In genomic region chr4:141067516-141068046, GRCm38 (mm10) we compare ENCODE assay signal across 13 mouse cellular contexts. TPM values are rescaled to one million over a fixed set of nuclear protein-coding genes. Genes with fewer than 3 reads are reported as not detected.
DNase-seq lines count a peak whose midpoint lies in the region; ATAC-seq and TF ChIP-seq lines count a peak whose summit lies in the region.
"Had no signal": no experiment of that assay in that cellular context is flagged by ENCODE, and none has a peak within 500 bp of the region (broad histone marks: within the 10 kb centered on the region; RNA-seq: fewer than 3 reads in every experiment).

No protein-coding gene starts in this region.

- no peak for ATAC-seq in heart, embryonic 16.5 days (replicated peaks; ENCODE audit: extremely low read depth, insufficient read depth, low FRiP score)
- no peak for ATAC-seq in liver, embryonic 11.5 days (replicated peaks; ENCODE audit: low FRiP score)
- ATAC-seq in hindbrain, postnatal 0 days, result no peak
- ATAC-seq in erythroid progenitor cell, adult 5-6 weeks (replicated peaks; ENCODE audit: low FRiP score, poor library complexity, severe bottlenecking), result no peak

- DNase-seq in cerebellum, postnatal 10 days, result peak; percentile 36 to 43
- DNase-seq in cerebellum, adult 11-12 months, result no peak
- DNase-seq in heart, adult 8-10 months (ENCODE audit: low spot score), result no peak
- no peak for DNase-seq in liver, embryonic 11.5 days (ENCODE audit: low spot score)
- DNase-seq in liver, result no peak
- no peak for DNase-seq in hindbrain, postnatal 0 days (ENCODE audit: low spot score)

- no peaks in the 10 kb centered on the region for H3K9me3 ChIP-seq in heart, embryonic 16.5 days (replicated peaks; ENCODE audit: control insufficient read depth, low read length)
- no peaks in the 10 kb centered on the region for H3K9me3 ChIP-seq in liver, embryonic 11.5 days (ENCODE audit: control insufficient read depth, low read length)
- no peaks in the 10 kb centered on the region for H3K9me3 ChIP-seq in hindbrain, postnatal 0 days (ENCODE audit: low read length)

- peaks cover 42% of the 10 kb centered on the region for H3K36me3 ChIP-seq in heart, embryonic 16.5 days (ENCODE audit: control insufficient read depth, insufficient read depth)
- H3K36me3 ChIP-seq in liver, embryonic 11.5 days (ENCODE audit: control insufficient read depth, insufficient read depth, low read length), result peaks cover 62% of the 10 kb centered on the region
- H3K36me3 ChIP-seq in hindbrain, postnatal 0 days (ENCODE audit: insufficient read depth, low read length), result peaks cover 65% of the 10 kb centered on the region

- H3K27me3 ChIP-seq in heart, embryonic 16.5 days (ENCODE audit: control insufficient read depth, insufficient read depth, low read length), result no peaks in the 10 kb centered on the region
- no peaks in the 10 kb centered on the region for H3K27me3 ChIP-seq in liver, embryonic 11.5 days (replicated peaks; ENCODE audit: control insufficient read depth, insufficient read depth, low read length)
- H3K27me3 ChIP-seq in hindbrain, postnatal 0 days (ENCODE audit: insufficient read depth, low read length), result no peaks in the 10 kb centered on the region

- 55% methylated on average over 9 of the region's 9 CpGs for WGBS in heart, embryonic 16.5 days
- 89% methylated on average over 9 of the region's 9 CpGs for WGBS in liver, embryonic 11.5 days
- WGBS in hindbrain, postnatal 0 days, result 68% methylated on average over 9 of the region's 9 CpGs

- no peak for TF ChIP-seq CTCF in hindbrain, postnatal 0 days (IDR thresholded peaks at IDR 0.05; ENCODE audit: low read depth)

- no peak overlapping the region for H3K4me2 ChIP-seq in heart, embryonic 16.5 days (ENCODE audit: low read depth, low read length)
- peak overlapping the region; percentile 56 for H3K4me2 ChIP-seq in liver, embryonic 11.5 days
- no peak overlapping the region for H3K4me2 ChIP-seq in hindbrain, postnatal 0 days (ENCODE audit: low read depth, low read length)
- H3K4me2 ChIP-seq: midbrain, embryonic 11.5 days had no signal

- H3K4me1 ChIP-seq in heart, embryonic 16.5 days (ENCODE audit: control insufficient read depth, insufficient read depth, low read length), result peaks cover 34% of the 10 kb centered on the region
- H3K4me1 ChIP-seq in liver, embryonic 11.5 days (replicated peaks; ENCODE audit: control insufficient read depth, insufficient read depth, low read length), result peaks cover 24% of the 10 kb centered on the region
- no peaks in the 10 kb centered on the region for H3K4me1 ChIP-seq in hindbrain, postnatal 0 days (ENCODE audit: insufficient read depth, low read length)

- no peak overlapping the region for H3K4me3 ChIP-seq in heart, embryonic 16.5 days (ENCODE audit: low read length)
- H3K4me3 ChIP-seq in liver, embryonic 11.5 days (ENCODE audit: low read depth, low read length), result no peak overlapping the region
- H3K4me3 ChIP-seq in hindbrain, postnatal 0 days (ENCODE audit: low read length), result no peak overlapping the region

- H3K27ac ChIP-seq in heart, embryonic 16.5 days (ENCODE audit: low read length), result peak overlapping the region; percentile 62
- H3K27ac ChIP-seq in liver, embryonic 11.5 days (ENCODE audit: low read depth, low read length), result no peak overlapping the region; the same call in 1 of the 2 replicates
- H3K27ac ChIP-seq in hindbrain, postnatal 0 days, result peak overlapping the region; percentile 15; the same call in 1 of the 2 replicates

- no peak overlapping the region for H3K9ac ChIP-seq in heart, embryonic 16.5 days (ENCODE audit: low read length)
- no peak overlapping the region for H3K9ac ChIP-seq in liver, embryonic 11.5 days (ENCODE audit: low read depth, low read length)
- H3K9ac ChIP-seq in hindbrain, postnatal 0 days (replicated peaks; ENCODE audit: low read length), result peak overlapping the region; percentile 23; the same call in 1 of the 2 replicates

RNA-seq across cellular contexts. Expression of gene Crocc, which starts 7.2 kb away (rescaled TPM):
- polyA plus RNA-seq in heart, embryonic 16.5 days (2015; fragmentation: Nextera tagmentation; extraction: Ambion mirVana), result 3.0 and 4.2 TPM in 2 replicates
- 1 to 10 TPM; 3.5 to 6.8 (median 5.3) TPM for total RNA-seq in heart, adult 8-10 months (2022)
- 5.0 and 6.0 TPM in 2 replicates for polyA plus RNA-seq in liver, embryonic 11.5 days (2014; fragmentation: Nextera tagmentation; extraction: Ambion mirVana)
- 18.7 and 19.7 TPM in 2 replicates for total RNA-seq in hindbrain, postnatal 0 days (2014; rRNA removed)
- 3.8 and 3.9 TPM in 2 replicates for polyA plus RNA-seq in hindbrain, postnatal 0 days (2015; fragmentation: Nextera tagmentation; extraction: Ambion mirVana)
- total RNA-seq in erythroid progenitor cell, adult 5-6 weeks (2015; ENCODE audit: low replicate concordance), result 0.36 TPM in 1 of 2 replicates, not detected in the other
- 1.4 TPM in 1 of 2 replicates, not detected in the other for total RNA-seq in erythroid progenitor cell, adult 5-6 weeks (2017; ENCODE audit: low replicate concordance)

RNA-seq across cellular contexts. Expression of gene Necap2, which starts 10.6 kb away (rescaled TPM):
- 49.8 and 50.1 TPM in 2 replicates for polyA plus RNA-seq in heart, embryonic 16.5 days (2015; fragmentation: Nextera tagmentation; extraction: Ambion mirVana)
- 10 to 100 TPM; 14.7 to 18.2 (median 15.9) TPM for total RNA-seq in heart, adult 8-10 months (2022)
- 178 and 180 TPM in 2 replicates for polyA plus RNA-seq in liver, embryonic 11.5 days (2014; fragmentation: Nextera tagmentation; extraction: Ambion mirVana)
- 52.5 and 67.5 TPM in 2 replicates for total RNA-seq in hindbrain, postnatal 0 days (2014; rRNA removed)
- polyA plus RNA-seq in hindbrain, postnatal 0 days (2015; fragmentation: Nextera tagmentation; extraction: Ambion mirVana), result 51.5 and 51.8 TPM in 2 replicates
- 51.1 and 67.4 TPM in 2 replicates for total RNA-seq in erythroid progenitor cell, adult 5-6 weeks (2015; ENCODE audit: low replicate concordance)
- 45.2 and 108 TPM in 2 replicates for total RNA-seq in erythroid progenitor cell, adult 5-6 weeks (2017; ENCODE audit: low replicate concordance)

RNA-seq across cellular contexts. Expression of gene Spata21, which starts 20.6 kb away (rescaled TPM):
- polyA plus RNA-seq in heart, embryonic 16.5 days (2015; fragmentation: Nextera tagmentation; extraction: Ambion mirVana), result 0.08 TPM in 1 of 2 replicates, not detected in the other
- total RNA-seq in heart, adult 8-10 months (2022), result not detected
- polyA plus RNA-seq in liver, embryonic 11.5 days (2014; fragmentation: Nextera tagmentation; extraction: Ambion mirVana), result 0.19 TPM in 1 of 2 replicates, not detected in the other
- total RNA-seq in hindbrain, postnatal 0 days (2014; rRNA removed), result 0.37 and 0.90 TPM in 2 replicates
- polyA plus RNA-seq in hindbrain, postnatal 0 days (2015; fragmentation: Nextera tagmentation; extraction: Ambion mirVana), result 0.84 and 1.6 TPM in 2 replicates
- total RNA-seq in erythroid progenitor cell, adult 5-6 weeks (2015; ENCODE audit: low replicate concordance), result not detected in 2 replicates
- total RNA-seq in erythroid progenitor cell, adult 5-6 weeks (2017; ENCODE audit: low replicate concordance), result not detected in 2 replicates
- total RNA-seq: adrenal gland, postnatal 36 days; liver, adult 2 months had no signal
- polyA plus RNA-seq: embryonic facial prominence, embryonic 14.5 days; liver, adult 2 months; midbrain, embryonic 11.5 days; neural tube, embryonic 11.5 days had no signal

RNA-seq across cellular contexts. Expression of gene Mfap2, which starts 57.4 kb away (rescaled TPM):
- 197 and 233 TPM in 2 replicates for polyA plus RNA-seq in heart, embryonic 16.5 days (2015; fragmentation: Nextera tagmentation; extraction: Ambion mirVana)
- 1 to 10 TPM; 1.7 to 2.8 (median 2.2) TPM for total RNA-seq in heart, adult 8-10 months (2022)
- polyA plus RNA-seq in liver, embryonic 11.5 days (2014; fragmentation: Nextera tagmentation; extraction: Ambion mirVana), result 107 and 128 TPM in 2 replicates
- 20.6 and 42.3 TPM in 2 replicates for total RNA-seq in hindbrain, postnatal 0 days (2014; rRNA removed)
- polyA plus RNA-seq in hindbrain, postnatal 0 days (2015; fragmentation: Nextera tagmentation; extraction: Ambion mirVana), result 92.0 and 99.5 TPM in 2 replicates
- not detected in 2 replicates for total RNA-seq in erythroid progenitor cell, adult 5-6 weeks (2015; ENCODE audit: low replicate concordance)
- total RNA-seq in erythroid progenitor cell, adult 5-6 weeks (2017; ENCODE audit: low replicate concordance), result not detected in 2 replicates

Comparison
In these comparisons a context has a peak if more than half of its experiments do, and no peak if none do; other contexts are left out.
1. DNase-seq: peak in cerebellum, postnatal 10 days (2 of 2); none in cerebellum, adult 11-12 months (single experiment), heart, adult 8-10 months (single experiment), liver, embryonic 11.5 days (single experiment), liver (single experiment) and hindbrain, postnatal 0 days (single experiment).